Mouse (Mus musculus) limb, embryonic 14.5 days (tissue): ENCODE results near the gene Prkch. TPM values are rescaled to one million over a fixed set of nuclear protein-coding genes. Genes with fewer than 3 reads are reported as not detected.
A peak's percentile ranks its signal among the peaks of the same experiment; 100 is the strongest.

Experiments
- ATAC-seq: fragments of 200-750 bp; cut with Nextera tagmentation; 2 replicates; pipeline ENCODE4 v1.8.0; 2017; ENCODE audit warnings: low read depth, moderate number of reproducible peaks, moderate TSS enrichment; ENCODE audit not compliant: low FRiP score
- DNase-seq: peaks from one replicate; pipeline ENCODE4 v3.0.0-alpha.2; 2015; ENCODE audit warnings: low spot score
- H3K27ac ChIP-seq: fragments of 300-500 bp; sonication (generic); replicated peaks from 2 replicates; pipeline ENCODE4 v1.5.1; 2014; ENCODE audit warnings: low read depth, mild to moderate bottlenecking, low read length, moderate library complexity, mixed read lengths
- H3K27me3 ChIP-seq: fragments of 300-500 bp; sonication (generic); 2 replicates; pipeline ENCODE4 v1.6.1; 2014; ENCODE audit warnings: low read length, mixed read lengths; ENCODE audit not compliant: control insufficient read depth, insufficient read depth
- H3K36me3 ChIP-seq: fragments of 300-500 bp; sonication (generic); 2 replicates; pipeline ENCODE4 v1.6.1; 2014; ENCODE audit warnings: mild to moderate bottlenecking, low read length, moderate library complexity, mixed read lengths; ENCODE audit not compliant: control insufficient read depth, insufficient read depth
- H3K4me1 ChIP-seq: fragments of 300-500 bp; sonication (generic); 2 replicates; pipeline ENCODE4 v1.6.1; 2014; ENCODE audit warnings: antibody characterized with exemption, low read length, mixed read lengths; ENCODE audit not compliant: control insufficient read depth, insufficient read depth
- H3K4me2 ChIP-seq: fragments of 300-500 bp; sonication (generic); replicated peaks from 2 replicates; pipeline ENCODE4 v1.6.1; 2014; ENCODE audit warnings: low read depth, mild to moderate bottlenecking, low read length, moderate library complexity; ENCODE audit not compliant: severe bottlenecking
- H3K4me3 ChIP-seq: fragments of 300-500 bp; sonication (generic); replicated peaks from 2 replicates; pipeline ENCODE4 v1.5.1; 2014; ENCODE audit warnings: low read length
- H3K9ac ChIP-seq: fragments of 300-500 bp; sonication (generic); 2 replicates; pipeline ENCODE4 v1.6.1; 2014; ENCODE audit warnings: mild to moderate bottlenecking, low read depth, low read length, moderate library complexity; ENCODE audit not compliant: severe bottlenecking
- H3K9me3 ChIP-seq: fragments of 300-500 bp; sonication (generic); 2 replicates; pipeline ENCODE4 v1.6.1; 2016; ENCODE audit warnings: low read length; ENCODE audit not compliant: control insufficient read depth
- POLR2A ChIP-seq: fragments of 200-500 bp; IDR thresholded peaks from 2 replicates; pipeline ENCODE4 v1.8.0; 2012; ENCODE audit warnings: inconsistent platforms, mild to moderate bottlenecking, moderate library complexity, borderline replicate concordance; ENCODE audit not compliant: insufficient read depth, insufficient read length; ENCODE audit errors: extremely low read depth
- WGBS: fragments of 180-500 bp; shearing (Covaris S2); extraction: QIAGEN DNeasy Blood & Tissue Kit; methylation state at CpG from one replicate; pipeline ENCODE4 v1.1.7; 2014; 5-methylcytosine and 5-hydroxymethylcytosine counted together
- polyA plus RNA-seq, 2 experiments: library from polyadenylated mRNA; depleted of rRNA in 1 of 2; stranded (reverse) in 1 of 2; unstranded in 1 of 2; fragments of >200 nt; fragmentation: Nextera tagmentation in 1 of 2; extraction: Ambion mirVana in 1 of 2; gene quantifications; 2 replicates each; pipeline versions ENCODE4 v1.2.1 to v1.2.3; 2012 to 2014

Gene Prkch
- polyA plus RNA-seq, 2 experiments, result 9.3 to 17.2 TPM

GRCm38 (mm10) chr12:73799671-73800070 is 215.1 kb downstream of the Prkch start:
- Histone ChIP-seq H3K27me3 (no peaks in the 10 kb centered on the region), H3K27ac (no peak overlapping the region), H3K36me3 (no peaks in the 10 kb centered on the region), H3K4me2 (no peak overlapping the region), H3K4me3 (no peak overlapping the region), H3K4me1 (peaks cover 17% of the 10 kb centered on the region), H3K9ac (no peak overlapping the region), H3K9me3 (no peaks in the 10 kb centered on the region)
- TF ChIP-seq POLR2A, result no peak
- DNase-seq (no peak), ATAC-seq (no peak)
- 81% methylated on average over 5 of the region's 5 CpGs for WGBS

DNA sequence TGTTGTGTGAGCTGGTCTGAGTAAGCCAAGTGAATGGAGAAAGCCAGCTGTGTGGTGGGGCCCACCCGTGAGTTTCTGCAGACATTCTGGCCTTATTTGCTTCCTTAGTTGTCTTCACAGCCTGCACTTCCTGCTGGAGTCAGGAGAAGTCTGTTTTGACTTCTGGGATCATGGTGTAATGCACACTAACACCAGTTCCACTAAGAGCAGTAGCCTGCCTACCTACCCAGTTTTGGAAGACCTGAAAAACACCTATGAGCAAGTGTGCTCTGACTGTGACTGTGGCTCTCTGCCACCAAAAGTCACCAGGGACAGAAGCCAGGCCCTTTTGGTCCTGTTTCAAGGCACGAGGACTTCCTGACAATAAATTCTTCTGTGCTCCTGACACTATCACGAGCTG is 216.3 kb downstream of the Prkch start:
- no peak overlapping the region for H3K9ac ChIP-seq
- ATAC-seq (peak; percentile 34; the same call in 1 of the 2 replicates), DNase-seq (no peak)
- no peaks in the 10 kb centered on the region for H3K27me3 ChIP-seq
- H3K4me3 ChIP-seq, result no peak overlapping the region
- H3K4me1 ChIP-seq, result peaks cover 8% of the 10 kb centered on the region
- 35% methylated on average over 3 of the region's 3 CpGs for WGBS
- no peaks in the 10 kb centered on the region for H3K36me3 ChIP-seq
- no peaks in the 10 kb centered on the region for H3K9me3 ChIP-seq
- no peak overlapping the region for H3K27ac ChIP-seq
- no peak overlapping the region for H3K4me2 ChIP-seq
- TF ChIP-seq POLR2A, result no peak

GRCm38 (mm10) chr12:73801845-73802244 is 217.2 kb downstream of the Prkch start:
- Histone ChIP-seq H3K27me3 (no peaks in the 10 kb centered on the region), H3K4me2 (no peak overlapping the region), H3K36me3 (no peaks in the 10 kb centered on the region), H3K4me1 (peaks cover 8% of the 10 kb centered on the region), H3K9ac (no peak overlapping the region), H3K4me3 (no peak overlapping the region), H3K27ac (no peak overlapping the region), H3K9me3 (no peaks in the 10 kb centered on the region)
- TF ChIP-seq POLR2A, result no peak
- WGBS, result 74% methylated on average over 8 of the region's 8 CpGs
- ATAC-seq (no peak), DNase-seq (no peak)

- H3K27ac ChIP-seq, result no peak overlapping the region
- H3K9ac ChIP-seq, result no peak overlapping the region
- WGBS, result 23% methylated on average over 10 of the region's 10 CpGs
- no peak overlapping the region for H3K4me2 ChIP-seq
- DNase-seq, result no peak
- H3K4me3 ChIP-seq, result no peak overlapping the region
- H3K36me3 ChIP-seq, result no peaks in the 10 kb centered on the region
- no peak for TF ChIP-seq POLR2A
- peaks cover 8% of the 10 kb centered on the region for H3K4me1 ChIP-seq
- ATAC-seq, result no peak
- no peaks in the 10 kb centered on the region for H3K27me3 ChIP-seq
- no peaks in the 10 kb centered on the region for H3K9me3 ChIP-seq
Observed at GRCm38 (mm10) chr12:73802379-73803057, 217.9 kb downstream of the Prkch start.

DNA sequence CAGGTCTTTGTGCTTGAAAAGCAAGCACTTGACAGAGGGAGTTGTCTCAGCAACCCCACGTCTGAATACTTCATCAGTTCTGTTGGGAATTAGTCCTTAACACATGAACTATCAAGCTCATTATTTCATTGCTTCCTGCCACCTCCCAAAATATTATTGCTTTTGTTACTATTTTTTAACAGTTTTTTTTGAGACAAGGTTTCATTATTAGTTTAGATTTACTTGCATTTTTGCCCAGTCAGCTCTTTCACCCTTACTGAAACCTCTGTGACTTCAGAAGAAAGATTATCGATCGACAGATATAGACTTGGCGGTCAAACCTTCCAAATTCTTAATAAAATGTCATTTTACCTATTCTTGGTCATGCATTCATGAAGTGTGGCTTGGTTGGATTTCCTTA is 219.3 kb downstream of the Prkch start:
- DNase-seq (no peak), ATAC-seq (no peak)
- H3K27ac ChIP-seq, result no peak overlapping the region
- H3K27me3 ChIP-seq, result no peaks in the 10 kb centered on the region
- H3K4me3 ChIP-seq, result no peak overlapping the region
- WGBS, result 89% methylated on average over 4 of the region's 4 CpGs
- peaks cover 8% of the 10 kb centered on the region for H3K4me1 ChIP-seq
- TF ChIP-seq POLR2A, result no peak
- no peaks in the 10 kb centered on the region for H3K36me3 ChIP-seq
- no peak overlapping the region for H3K9ac ChIP-seq
- H3K9me3 ChIP-seq, result no peaks in the 10 kb centered on the region
- no peak overlapping the region for H3K4me2 ChIP-seq
